Mouse (Mus musculus) urinary bladder, postnatal 14 days (tissue): Measurements from ENCODE around the gene Fkbp2.

Experiments used
- DNase-seq: peaks from one replicate; pipeline ENCODE4 v3.0.0; 2021; ENCODE audit warnings: low spot score

Gene Fkbp2

GRCm38 (mm10) chr19:6980381-6981093 lies at the start of gene Fkbp2:
Gene Fkbp2 (minus strand): TSS chr19:6980501.
- DNase-seq, result peak; percentile 99

- DNase-seq, result no peak
Observed at GRCm38 (mm10) chr19:7029531-7029930, 49.2 kb upstream of the Fkbp2 start.

- DNase-seq, result peak; percentile 59
Observed at GRCm38 (mm10) chr19:7020224-7020641, 39.9 kb upstream of the Fkbp2 start.

GRCm38 (mm10) chr19:7019191-7019590 lies 38.9 kb upstream of the Fkbp2 start, which contains the start of gene Fermt3:
Gene Fermt3 (minus strand): TSS chr19:7019469.
- no peak for DNase-seq

- no peak for DNase-seq
Observed at GRCm38 (mm10) chr19:7018546-7018945, 38.2 kb upstream of the Fkbp2 start.

- no peak for DNase-seq
Observed at GRCm38 (mm10) chr19:7017541-7018457, 37.5 kb upstream of the Fkbp2 start.

GRCm38 (mm10) chr19:7014481-7015135 lies 34.3 kb upstream of the Fkbp2 start:
- no peak for DNase-seq

DNA sequence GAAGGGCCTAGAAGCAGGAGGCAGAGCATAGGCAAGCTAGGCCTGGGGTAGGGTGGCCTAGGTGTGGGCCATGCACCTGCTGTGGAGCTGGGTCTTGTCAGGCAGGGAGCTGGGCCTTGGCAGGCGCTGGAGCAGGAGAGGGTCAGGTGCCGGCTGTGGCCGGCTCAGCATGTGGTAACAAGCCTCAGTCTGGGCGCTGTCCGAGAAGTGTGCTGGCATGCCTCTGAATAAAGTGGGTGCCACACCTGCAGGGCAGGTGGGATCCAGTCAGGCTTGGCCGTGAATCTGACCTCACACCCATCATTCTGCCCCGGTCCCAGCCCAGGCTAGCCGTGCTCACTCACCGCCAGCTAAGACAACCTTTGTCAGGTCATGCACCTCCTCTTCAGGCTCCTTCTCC lies 33.7 kb upstream of the Fkbp2 start:
- peak; percentile 72 for DNase-seq

- DNase-seq, result no peak
Observed at GRCm38 (mm10) chr19:7012426-7012825, 32.1 kb upstream of the Fkbp2 start.

GRCm38 (mm10) chr19:7006892-7007593 lies 26.7 kb upstream of the Fkbp2 start:
- DNase-seq, result no peak

GRCm38 (mm10) chr19:6999360-7000063 lies 19.2 kb upstream of the Fkbp2 start:
- no peak for DNase-seq

DNA sequence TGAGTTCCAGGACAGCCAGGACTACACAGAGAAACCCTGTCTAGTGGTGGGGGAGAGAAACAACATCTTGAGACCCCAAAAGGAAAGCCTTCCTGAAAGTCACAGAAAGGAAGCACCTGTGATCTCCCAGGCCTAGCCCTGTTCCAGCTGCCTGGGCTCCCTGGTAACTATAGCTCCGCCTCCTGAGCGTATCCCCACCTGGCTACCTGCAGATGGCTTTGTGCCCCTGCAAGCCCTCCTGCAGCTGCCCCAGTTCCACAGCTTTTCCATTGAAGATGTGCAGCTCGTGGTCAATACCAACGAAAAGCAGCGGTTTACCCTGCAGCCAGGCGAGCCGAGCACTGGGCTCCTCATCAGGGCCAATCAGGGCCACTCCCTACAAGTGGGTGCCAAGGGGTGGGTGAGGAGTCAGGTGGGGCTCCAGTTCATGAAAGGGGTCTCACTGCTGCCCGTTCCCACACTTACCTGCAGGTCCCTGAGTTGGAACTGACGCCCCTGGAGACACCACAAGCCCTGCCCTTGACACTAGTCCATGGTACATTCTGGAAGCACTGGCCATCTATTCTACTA lies 17.5 kb upstream of the Fkbp2 start:
- no peak for DNase-seq

- peak; percentile 90 for DNase-seq
Observed at GRCm38 (mm10) chr19:6996006-6996405, 15.7 kb upstream of the Fkbp2 start, which contains the start of the genes Nudt22 and Trpt1. Gene Nudt22 (minus strand): TSS chr19:6996117. Gene Trpt1 (plus strand): TSS chr19:6996131.

GRCm38 (mm10) chr19:6995255-6995991 lies 15.1 kb upstream of the Fkbp2 start:
- no peak for DNase-seq

- no peak for DNase-seq
Observed at GRCm38 (mm10) chr19:6994489-6994888, 14.2 kb upstream of the Fkbp2 start.

- no peak for DNase-seq
Observed at GRCm38 (mm10) chr19:6994002-6994401, 13.7 kb upstream of the Fkbp2 start.

DNA sequence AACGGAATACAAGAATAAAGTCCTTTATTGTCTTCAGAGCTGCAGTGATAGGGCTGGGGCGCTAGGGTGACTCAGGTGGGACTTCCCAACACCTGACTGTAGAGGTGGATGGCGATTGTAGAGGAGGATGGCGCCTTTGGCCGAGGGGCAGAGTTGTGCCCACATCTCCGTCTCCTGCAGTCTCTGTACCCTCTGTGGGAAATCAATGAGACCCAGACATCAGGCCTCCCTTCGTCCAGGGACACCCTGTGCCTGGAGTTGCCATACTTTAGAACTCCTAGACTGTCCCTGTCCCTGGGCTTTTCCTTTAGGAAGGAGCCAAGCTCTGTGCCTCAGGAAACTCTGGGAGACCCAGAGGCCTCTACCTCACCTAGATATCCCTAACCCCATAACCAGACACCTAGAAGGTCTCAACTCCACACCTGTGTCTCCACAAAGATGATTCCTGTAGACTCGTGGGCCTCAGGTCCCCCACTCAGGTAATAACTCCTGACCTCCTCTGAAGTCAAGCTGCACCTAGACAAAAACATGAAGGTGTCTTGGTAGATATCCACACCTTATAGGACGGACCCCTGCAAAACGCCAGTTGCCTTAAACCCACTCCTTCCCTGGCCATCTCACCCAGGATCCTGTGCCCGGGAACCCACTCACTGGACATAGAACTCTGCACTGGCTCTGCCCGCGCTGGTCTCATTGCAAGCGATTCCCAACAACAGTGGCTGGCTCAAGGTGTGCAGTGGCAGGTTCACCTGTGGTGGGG lies 12.9 kb upstream of the Fkbp2 start:
- DNase-seq, result no peak

- DNase-seq, result peak; percentile 97
Observed at GRCm38 (mm10) chr19:6992011-6992858, 11.9 kb upstream of the Fkbp2 start, which contains the start of gene Dnajc4. Gene Dnajc4 (minus strand): TSS chr19:6992572.
